31 mouse cellular contexts compared by ENCODE assay signal in genomic region chr5:103175989-103176388, GRCm38 (mm10). TPM values are rescaled to one million over a fixed set of nuclear protein-coding genes. Genes with fewer than 3 reads are reported as not detected.
A peak's percentile ranks its signal among the peaks of the same experiment; 100 is the strongest.
DNase-seq lines count a peak whose midpoint lies in the region; ATAC-seq and TF ChIP-seq lines count a peak whose summit lies in the region.
"Had no signal": no experiment of that assay in that cellular context is flagged by ENCODE, and none has a peak within 500 bp of the region (broad histone marks: within the 10 kb centered on the region; RNA-seq: fewer than 3 reads in every experiment).

No protein-coding gene starts in this region.

- ATAC-seq in forebrain, embryonic 13.5 days, result no peak
- ATAC-seq in forebrain, embryonic 14.5 days, result no peak
- ATAC-seq: activated CD4-positive, CD25-positive, alpha-beta regulatory T cell, adult 4 months; intestine, postnatal 0 days had no signal

- no peaks in the 10 kb centered on the region for H3K79me2 ChIP-seq in heart, adult 2 months (replicated peaks; ENCODE audit: control insufficient read depth, insufficient read depth, low read length)

- intact Hi-C loops in heart, adult 2 months (cut with DNase I), result loop anchor here (5.0 kb wide), 1 partner anchor 36 kb away; the partner anchor contains the start of gene Mapk10
- intact Hi-C loops in heart, postnatal 14 days (cut with DNase I), result loop anchor here (10.0 kb wide), 1 partner anchor 81 kb away; no protein-coding TSS in a partner anchor

- H3K9ac ChIP-seq in forebrain, embryonic 13.5 days, result no peak overlapping the region
- H3K9ac ChIP-seq in forebrain, embryonic 14.5 days (ENCODE audit: low read length), result no peak overlapping the region
- no peak overlapping the region for H3K9ac ChIP-seq in heart, adult 2 months (ENCODE audit: low read depth, low read length)
- H3K9ac ChIP-seq: heart, embryonic 15.5 days; hindbrain, embryonic 14.5 days; limb, embryonic 13.5 days; lung, embryonic 15.5 days; midbrain, embryonic 12.5 days; stomach, embryonic 15.5 days had no signal

- no peak for TF ChIP-seq POLR2A in heart, adult 2 months (IDR thresholded peaks at IDR 0.05; ENCODE audit: insufficient read depth, low read depth, low read length)
- TF ChIP-seq POLR2A in cortical plate, adult 2 months (IDR thresholded peaks at IDR 0.05; ENCODE audit: extremely low read depth, insufficient read depth, low read length), result no peak

- H3K27ac ChIP-seq in forebrain, embryonic 13.5 days, result peak overlapping the region; percentile 25; the same call in 1 of the 2 replicates
- H3K27ac ChIP-seq in forebrain, embryonic 14.5 days (ENCODE audit: low read depth, low read length), result no peak overlapping the region
- peak overlapping the region; percentile 62; the same call in 1 of the 2 replicates for H3K27ac ChIP-seq in heart, adult 2 months
- H3K27ac ChIP-seq in layer of hippocampus, adult 2 months, result peak overlapping the region; percentile 83
- peak overlapping the region; percentile 28 for H3K27ac ChIP-seq in cortical plate, adult 2 months (ENCODE audit: insufficient read depth, low read length)
- H3K27ac ChIP-seq: limb, embryonic 13.5 days; lung, embryonic 15.5 days; midbrain, embryonic 12.5 days; stomach, embryonic 15.5 days had no signal

- 87% methylated on average over 7 of the region's 7 CpGs for WGBS in forebrain, embryonic 13.5 days
- WGBS in forebrain, embryonic 14.5 days, result 87% methylated on average over 7 of the region's 7 CpGs
- WGBS in heart, adult 2 months, result 47% methylated on average over 7 of the region's 7 CpGs

- no peak overlapping the region for H3K4me3 ChIP-seq in forebrain, embryonic 13.5 days
- H3K4me3 ChIP-seq in forebrain, embryonic 14.5 days (ENCODE audit: low read depth, low read length), result no peak overlapping the region
- H3K4me3 ChIP-seq in heart, adult 2 months, result no peak overlapping the region
- H3K4me3 ChIP-seq in layer of hippocampus, adult 2 months, result no peak overlapping the region
- H3K4me3 ChIP-seq in cortical plate, adult 2 months (ENCODE audit: insufficient read depth, low read length), result no peak overlapping the region
- H3K4me3 ChIP-seq: erythroblast, embryonic 14.5 days; heart, embryonic 15.5 days; limb, embryonic 13.5 days; lung, embryonic 15.5 days; midbrain, embryonic 12.5 days; stomach, embryonic 15.5 days had no signal

- no peak for TF ChIP-seq CTCF in heart, adult 2 months (IDR thresholded peaks at IDR 0.05)
- TF ChIP-seq CTCF in layer of hippocampus, adult 2 months (conservative IDR thresholded peaks at IDR 0.05), result no peak
- no peak for TF ChIP-seq CTCF in cortical plate, adult 2 months (IDR thresholded peaks at IDR 0.05; ENCODE audit: extremely low read depth, insufficient read depth, low read length)

- TF ChIP-seq EP300 in heart, adult 2 months (IDR thresholded peaks at IDR 0.05; ENCODE audit: insufficient read depth, low read depth, low read length), result no peak

- H3K4me2 ChIP-seq in forebrain, embryonic 13.5 days, result no peak overlapping the region
- H3K4me2 ChIP-seq in forebrain, embryonic 14.5 days (ENCODE audit: low read length), result no peak overlapping the region
- H3K4me2 ChIP-seq: heart, embryonic 15.5 days; hindbrain, embryonic 14.5 days; limb, embryonic 13.5 days; liver, embryonic 11.5 days; lung, embryonic 15.5 days; midbrain, embryonic 12.5 days; stomach, embryonic 15.5 days had no signal

- no peaks in the 10 kb centered on the region for H3K27me3 ChIP-seq in forebrain, embryonic 13.5 days
- H3K27me3 ChIP-seq in forebrain, embryonic 14.5 days (replicated peaks; ENCODE audit: control insufficient read depth, insufficient read depth, low read length), result no peaks in the 10 kb centered on the region
- no peaks in the 10 kb centered on the region for H3K27me3 ChIP-seq in heart, adult 2 months (ENCODE audit: control insufficient read depth, insufficient read depth, low read length)
- H3K27me3 ChIP-seq: CH12.LX; heart, embryonic 15.5 days; limb, embryonic 13.5 days; lung, embryonic 15.5 days; midbrain, embryonic 12.5 days; stomach, embryonic 15.5 days had no signal

- DNase-seq in forebrain, embryonic 14.5 days (ENCODE audit: low spot score), result no peak
- peak in 1 of 2 experiments; percentile 6 for DNase-seq in heart, adult 2 months
- no peak for DNase-seq in heart, postnatal 14 days
- DNase-seq in layer of hippocampus, adult 2 months (ENCODE audit: low spot score in 2 of 2), result no peak
- DNase-seq in layer of hippocampus, postnatal 36 days, result no peak
- DNase-seq: adrenal gland, adult 2 months; adrenal gland, postnatal 36 days; cerebellum, adult 18-20 months; cerebellum, postnatal 10 days; gastrocnemius, postnatal 10 days; kidney, adult 9 months; kidney, postnatal 10 days; layer of hippocampus, adult 9-11 months; right cerebral cortex, postnatal 25 days had no signal

- H3K9me3 ChIP-seq in forebrain, embryonic 13.5 days (replicated peaks), result no peaks in the 10 kb centered on the region
- H3K9me3 ChIP-seq in forebrain, embryonic 14.5 days (replicated peaks; ENCODE audit: control insufficient read depth, low read length), result no peaks in the 10 kb centered on the region
- H3K9me3 ChIP-seq: heart, embryonic 15.5 days; limb, embryonic 13.5 days; lung, embryonic 15.5 days; midbrain, embryonic 12.5 days; stomach, embryonic 15.5 days had no signal

- H3K36me3 ChIP-seq in forebrain, embryonic 13.5 days (ENCODE audit: poor library complexity, severe bottlenecking), result no peaks in the 10 kb centered on the region
- no peaks in the 10 kb centered on the region for H3K36me3 ChIP-seq in forebrain, embryonic 14.5 days (ENCODE audit: control insufficient read depth, insufficient read depth, low read length)
- no peaks in the 10 kb centered on the region for H3K36me3 ChIP-seq in heart, adult 2 months (ENCODE audit: control insufficient read depth, insufficient read depth, low read length)
- H3K36me3 ChIP-seq: heart, embryonic 15.5 days; limb, embryonic 13.5 days; lung, embryonic 15.5 days; midbrain, embryonic 12.5 days; stomach, embryonic 15.5 days had no signal

- peaks cover 24% of the 10 kb centered on the region for H3K4me1 ChIP-seq in forebrain, embryonic 13.5 days
- H3K4me1 ChIP-seq in forebrain, embryonic 14.5 days (ENCODE audit: control insufficient read depth, insufficient read depth, low read length), result peaks cover 11% of the 10 kb centered on the region
- H3K4me1 ChIP-seq in heart, adult 2 months (ENCODE audit: control insufficient read depth, insufficient read depth, low read length), result no peaks in the 10 kb centered on the region
- H3K4me1 ChIP-seq in cortical plate, adult 2 months (ENCODE audit: control insufficient read depth, insufficient read depth, low read length), result peaks cover 21% of the 10 kb centered on the region
- H3K4me1 ChIP-seq: lung, embryonic 15.5 days; stomach, embryonic 15.5 days had no signal

RNA-seq across cellular contexts. Expression of gene Mapk10, which starts 35.1 kb away (rescaled TPM):
- polyA plus RNA-seq in forebrain, embryonic 13.5 days (2015; fragmentation: Nextera tagmentation; extraction: Ambion mirVana), result 53.0 and 57.8 TPM in 2 replicates
- polyA plus RNA-seq in forebrain, embryonic 14.5 days (2014; fragmentation: Nextera tagmentation; extraction: Ambion mirVana), result 61.3 and 85.6 TPM in 2 replicates
- total RNA-seq in heart, adult 2 months (2021), result 10 to 100 TPM; 25.7 to 32.0 TPM
- polyA plus RNA-seq in heart, adult 2 months (2012; rRNA removed), result 5.8 and 14.6 TPM in 2 replicates
- total RNA-seq in heart, postnatal 14 days (2021), result 10 to 100 TPM; 35.0 to 44.3 TPM
- 100 to 1,000 TPM; 470 to 471 TPM for total RNA-seq in layer of hippocampus, adult 2 months (2021)
- total RNA-seq in layer of hippocampus, postnatal 36 days (2021), result 100 to 1,000 TPM; 417 to 454 TPM
- 199 and 210 TPM in 2 replicates for polyA plus RNA-seq in cortical plate, adult 2 months (2012; rRNA removed)
- total RNA-seq: common myeloid progenitor, adult 5-6 weeks; megakaryocyte progenitor cell, adult 5-6 weeks; monocyte, adult 5-6 weeks had no signal
- polyA plus RNA-seq: erythroblast, embryonic 14.5 days; liver, embryonic 16.5 days had no signal

Comparison
In these comparisons a context has a peak if more than half of its experiments do, and no peak if none do; other contexts are left out.
1. RNA of gene Mapk10, which starts 35.1 kb away (total RNA-seq): 470 to 471 TPM in layer of hippocampus, adult 2 months and 417 to 454 TPM in layer of hippocampus, postnatal 36 days; 35.0 to 44.3 TPM in heart, postnatal 14 days and 25.7 to 32.0 TPM in heart, adult 2 months; every median in the first group is over 4 times any median in the second.